Mouse (Mus musculus) MEL (cell line): ENCODE results near the gene Nthl1. TPM values are rescaled to one million over a fixed set of nuclear protein-coding genes. Genes with fewer than 3 reads are reported as not detected.

ENCODE experiments used
- DNase-seq: peaks from one replicate; pipeline ENCODE4 v3.0.0; 2011; ENCODE audit warnings: low read depth, low spot score
- H3K27ac ChIP-seq: 2 replicates; pipeline ENCODE4 v1.5.1; 2012; ENCODE audit warnings: low read depth, mild to moderate bottlenecking, control low read depth, low read length, moderate library complexity; ENCODE audit not compliant: control insufficient read depth
- H3K27me3 ChIP-seq, 2 experiments: fragments of 150-350 bp in 1 of 2; sonication (generic) in 1 of 2; 2 replicates each; pipeline ENCODE4 v1.6.1; 2012; ENCODE audit warnings: low read length in 2 of 2, mild to moderate bottlenecking in 2 of 2, improper control_type of control experiment in 1 of 2, moderate library complexity in 1 of 2; ENCODE audit not compliant: insufficient read depth in 2 of 2, control insufficient read depth in 1 of 2
- H3K36me3 ChIP-seq, 2 experiments: 2 replicates each; pipeline ENCODE4 v1.6.1; 2012 to 2014; ENCODE audit warnings: low read length in 2 of 2, improper control_type of control experiment in 1 of 2, inconsistent platforms in 1 of 2, mild to moderate bottlenecking in 1 of 2; ENCODE audit not compliant: insufficient read depth in 2 of 2, control insufficient read depth in 1 of 2
- H3K4me1 ChIP-seq, 2 experiments: fragments of 150-350 bp in 1 of 2; sonication (generic) in 1 of 2; 2 replicates each; pipeline ENCODE4 v1.6.1; 2012; ENCODE audit warnings: low read length in 2 of 2, improper control_type of control experiment in 1 of 2, mild to moderate bottlenecking in 1 of 2; ENCODE audit not compliant: insufficient read depth in 2 of 2, control insufficient read depth in 1 of 2
- H3K4me3 ChIP-seq, 2 experiments: fragments of 150-350 bp in 1 of 2; sonication (generic) in 1 of 2; 2 replicates each; pipeline ENCODE4 v1.5.1; 2012; ENCODE audit warnings: low read depth in 2 of 2, low read length in 2 of 2, mild to moderate bottlenecking in 2 of 2, moderate library complexity in 2 of 2, control low read depth in 1 of 2, improper control_type of control experiment in 1 of 2; ENCODE audit not compliant: control insufficient read depth in 1 of 2, insufficient read depth in 1 of 2
- H3K79me2 ChIP-seq: 2 replicates; pipeline ENCODE4 v1.6.1; 2012; ENCODE audit warnings: mild to moderate bottlenecking, low read length, moderate library complexity; ENCODE audit not compliant: control insufficient read depth, poor library complexity, insufficient read depth
- H3K9ac ChIP-seq: 2 replicates; pipeline ENCODE4 v1.6.1; 2012; ENCODE audit warnings: low read depth, mild to moderate bottlenecking, control low read depth, low read length, moderate library complexity; ENCODE audit not compliant: control insufficient read depth, poor library complexity, severe bottlenecking
- H3K9me3 ChIP-seq: fragments of 150-350 bp; sonication (generic); replicated peaks from 2 replicates; pipeline ENCODE4 v1.6.1; 2012; ENCODE audit warnings: mild to moderate bottlenecking, low read length, improper control_type of control experiment, moderate library complexity; ENCODE audit not compliant: insufficient read depth
- BHLHE40 ChIP-seq: IDR thresholded peaks from 2 replicates; pipeline ENCODE4 v1.6.1; 2012; ENCODE audit warnings: low read depth, mild to moderate bottlenecking, inconsistent platforms, low read length, improper control_type of control experiment, borderline replicate concordance
- CHD1 ChIP-seq: IDR thresholded peaks from 2 replicates; pipeline ENCODE4 v1.6.1; 2012; ENCODE audit warnings: low read depth, mild to moderate bottlenecking, inconsistent platforms, low read length, improper control_type of control experiment
- CHD2 ChIP-seq: IDR thresholded peaks from 2 replicates; pipeline ENCODE4 v1.6.1; 2011; ENCODE audit warnings: low read length, improper control_type of control experiment
- CTCF ChIP-seq, 3 experiments: IDR thresholded peaks in 2 of 3; conservative IDR thresholded peaks in 1 of 3; 2 replicates each; pipeline ENCODE4 v1.5.1; 2011 to 2012; ENCODE audit warnings: low read length in 3 of 3, low read depth in 2 of 3, mild to moderate bottlenecking in 2 of 3, improper control_type of control experiment in 1 of 3, inconsistent platforms in 1 of 3, mixed read lengths in 1 of 3, moderate library complexity in 1 of 3; ENCODE audit not compliant: control insufficient read depth in 1 of 3, insufficient read depth in 1 of 3, poor library complexity in 1 of 3, severe bottlenecking in 1 of 3
- ELF1 ChIP-seq: IDR thresholded peaks from 2 replicates; pipeline ENCODE4 v1.6.1; 2014; ENCODE audit warnings: low read depth, mild to moderate bottlenecking, inconsistent platforms, low read length, improper control_type of control experiment, moderate library complexity
- EP300 ChIP-seq, 2 experiments: IDR thresholded peaks; 2 replicates each; pipeline ENCODE4 v1.6.1; 2011; ENCODE audit warnings: improper control_type of control experiment in 2 of 2, low read length in 2 of 2, low read depth in 1 of 2, mild to moderate bottlenecking in 1 of 2
- ETS1 ChIP-seq: IDR thresholded peaks from 2 replicates; pipeline ENCODE4 v1.6.1; 2012; ENCODE audit warnings: low read depth, mild to moderate bottlenecking, inconsistent platforms, low read length, improper control_type of control experiment, moderate library complexity
- GABPA ChIP-seq: IDR thresholded peaks from 2 replicates; pipeline ENCODE4 v1.6.1; 2012; ENCODE audit warnings: low read depth, mild to moderate bottlenecking, inconsistent platforms, low read length, improper control_type of control experiment, moderate library complexity
- HCFC1 ChIP-seq: IDR thresholded peaks from 2 replicates; pipeline ENCODE4 v1.6.1; 2012; ENCODE audit warnings: low read depth, mild to moderate bottlenecking, inconsistent platforms, low read length, improper control_type of control experiment, moderate library complexity
- JUND ChIP-seq: IDR thresholded peaks from 2 replicates; pipeline ENCODE4 v1.6.1; 2011; ENCODE audit warnings: low read depth, mild to moderate bottlenecking, improper control_type of control experiment, low read length
- KAT2A ChIP-seq: conservative IDR thresholded peaks from 2 replicates; pipeline ENCODE4 v1.6.1; 2012; ENCODE audit warnings: low read depth, low read length, improper control_type of control experiment, inconsistent platforms
- MAFK ChIP-seq: IDR thresholded peaks from 2 replicates; pipeline ENCODE4 v1.6.1; 2011; ENCODE audit warnings: low read depth, mild to moderate bottlenecking, low read length, improper control_type of control experiment, borderline replicate concordance
- MAX ChIP-seq: IDR thresholded peaks from 2 replicates; pipeline ENCODE4 v1.6.1; 2011; ENCODE audit warnings: low read length, improper control_type of control experiment
- MAZ ChIP-seq: IDR thresholded peaks from 2 replicates; pipeline ENCODE4 v1.6.1; 2012; ENCODE audit warnings: low read depth, mild to moderate bottlenecking, inconsistent platforms, low read length, improper control_type of control experiment
- MEF2A ChIP-seq: IDR thresholded peaks from 2 replicates; pipeline ENCODE4 v1.6.1; 2014; ENCODE audit warnings: low read depth, mild to moderate bottlenecking, inconsistent platforms, low read length, improper control_type of control experiment; ENCODE audit not compliant: poor library complexity, insufficient replicate concordance, severe bottlenecking; ENCODE audit errors: extremely low read depth
- MXI1 ChIP-seq: IDR thresholded peaks from 2 replicates; pipeline ENCODE4 v1.6.1; 2011; ENCODE audit warnings: mild to moderate bottlenecking, low read depth, low read length, improper control_type of control experiment
- MYB ChIP-seq: IDR thresholded peaks from 2 replicates; pipeline ENCODE4 v1.6.1; 2011; ENCODE audit warnings: mild to moderate bottlenecking, low read depth, low read length, improper control_type of control experiment
- MYC ChIP-seq: IDR thresholded peaks from 2 replicates; pipeline ENCODE4 v1.6.1; 2011; ENCODE audit warnings: low read depth, mild to moderate bottlenecking, low read length, improper control_type of control experiment, moderate library complexity
- NELFE ChIP-seq: IDR thresholded peaks from 2 replicates; pipeline ENCODE4 v1.6.1; 2011; ENCODE audit warnings: low read depth, low read length, improper control_type of control experiment
- NRF1 ChIP-seq: IDR thresholded peaks from 2 replicates; pipeline ENCODE4 v1.6.1; 2014; ENCODE audit warnings: low read depth, mild to moderate bottlenecking, inconsistent platforms, low read length, improper control_type of control experiment, moderate library complexity; ENCODE audit not compliant: poor library complexity, insufficient read depth, severe bottlenecking
- POLR2A ChIP-seq, 2 experiments: IDR thresholded peaks; 2 replicates each; pipeline ENCODE4 v1.6.1; 2011 to 2012; ENCODE audit warnings: low read length in 2 of 2, mild to moderate bottlenecking in 2 of 2, control low read depth in 1 of 2, improper control_type of control experiment in 1 of 2, low read depth in 1 of 2, moderate library complexity in 1 of 2; ENCODE audit not compliant: control insufficient read depth in 1 of 2, insufficient read depth in 1 of 2, poor library complexity in 1 of 2
- POLR2AphosphoS2 ChIP-seq: IDR thresholded peaks from 2 replicates; pipeline ENCODE4 v1.6.1; 2011; ENCODE audit warnings: low read length, improper control_type of control experiment
- POLR2AphosphoS5 ChIP-seq: IDR thresholded peaks from 2 replicates; pipeline ENCODE4 v1.6.1; 2012; ENCODE audit warnings: low read depth, borderline replicate concordance, mild to moderate bottlenecking, inconsistent platforms, low read length, moderate library complexity, mixed read lengths
- RCOR1 ChIP-seq: IDR thresholded peaks from 2 replicates; pipeline ENCODE4 v1.6.1; 2012; ENCODE audit warnings: low read depth, mild to moderate bottlenecking, inconsistent platforms, low read length, improper control_type of control experiment
- SIN3A ChIP-seq: IDR thresholded peaks from 2 replicates; pipeline ENCODE4 v1.6.1; 2012; ENCODE audit warnings: low read length, improper control_type of control experiment, inconsistent platforms
- SMC3 ChIP-seq: IDR thresholded peaks from 2 replicates; pipeline ENCODE4 v1.6.1; 2011; ENCODE audit warnings: low read depth, low read length, improper control_type of control experiment
- TAL1 ChIP-seq: IDR thresholded peaks from 2 replicates; pipeline ENCODE4 v1.6.1; 2012; ENCODE audit warnings: mild to moderate bottlenecking, inconsistent platforms, low read length, moderate library complexity, mixed read lengths
- TBP ChIP-seq: IDR thresholded peaks from 2 replicates; pipeline ENCODE4 v1.8.0; 2011; ENCODE audit warnings: low read depth, low read length, improper control_type of control experiment
- TCF12 ChIP-seq: IDR thresholded peaks from 2 replicates; pipeline ENCODE4 v1.6.1; 2014; ENCODE audit warnings: low read depth, mild to moderate bottlenecking, inconsistent platforms, low read length, improper control_type of control experiment, moderate library complexity
- UBTF ChIP-seq: IDR thresholded peaks from 2 replicates; pipeline ENCODE4 v1.6.1; 2012; ENCODE audit warnings: low read depth, mild to moderate bottlenecking, inconsistent platforms, low read length, improper control_type of control experiment, moderate library complexity, borderline replicate concordance; ENCODE audit not compliant: insufficient read depth
- USF1 ChIP-seq: IDR thresholded peaks from 2 replicates; pipeline ENCODE4 v1.6.1; 2014; ENCODE audit warnings: low read depth, mild to moderate bottlenecking, inconsistent platforms, low read length, improper control_type of control experiment, moderate library complexity
- USF2 ChIP-seq, 2 experiments: IDR thresholded peaks; 2 replicates each; pipeline ENCODE4 v1.6.1; 2011 to 2012; ENCODE audit warnings: improper control_type of control experiment in 2 of 2, low read length in 2 of 2, borderline replicate concordance in 1 of 2, inconsistent platforms in 1 of 2, low read depth in 1 of 2, mild to moderate bottlenecking in 1 of 2; ENCODE audit not compliant: insufficient read depth in 1 of 2
- ZC3H11A ChIP-seq: IDR thresholded peaks from 2 replicates; pipeline ENCODE4 v1.6.1; 2012; ENCODE audit warnings: low read depth, mild to moderate bottlenecking, inconsistent platforms, low read length, improper control_type of control experiment
- ZKSCAN1 ChIP-seq: IDR thresholded peaks from 2 replicates; pipeline ENCODE4 v1.6.1; 2012; ENCODE audit warnings: low read depth, mild to moderate bottlenecking, inconsistent platforms, low read length, improper control_type of control experiment, moderate library complexity
- ZMIZ1 ChIP-seq: IDR thresholded peaks from 2 replicates; pipeline ENCODE4 v1.6.1; 2012; ENCODE audit warnings: low read depth, mild to moderate bottlenecking, inconsistent platforms, low read length, improper control_type of control experiment, moderate library complexity
- ZNF384 ChIP-seq: IDR thresholded peaks from 2 replicates; pipeline ENCODE4 v1.6.1; 2012; ENCODE audit warnings: low read depth, mild to moderate bottlenecking, inconsistent platforms, low read length, improper control_type of control experiment
- polyA plus RNA-seq, 2 experiments: library from polyadenylated mRNA; stranded (reverse) in 1 of 2; unstranded in 1 of 2; fragments of >175 nt in 1 of 2; fragments of >200 nt in 1 of 2; gene quantifications; 2 replicates each; pipeline versions ENCODE4 v1.2.1 to v1.2.4; 2012; ENCODE audit warnings: low replicate concordance in 2 of 2, low read depth in 1 of 2; ENCODE audit not compliant: insufficient read length in 2 of 2, insufficient read depth in 1 of 2, missing spikeins in 1 of 2
- total RNA-seq: library from RNA; depleted of rRNA; stranded (reverse); fragments of 300-350 nt; gene quantifications from 2 replicates; pipeline ENCODE4 v1.2.3, GENCODE M21; 2012

Gene Nthl1
- total and polyA plus RNA-seq, 3 experiments: 31.4 to 262 (median 32.0) TPM

- TF ChIP-seq ZC3H11A (no peak), NELFE (no peak), NRF1 (no peak), TBP (no peak), CTCF (IDR thresholded peaks at IDR 0.05 in 2 of 3, conservative IDR thresholded peaks at IDR 0.05 in 1 of 3; ENCODE audit: control insufficient read depth in 1 of 3, insufficient read depth in 1 of 3, low read depth in 2 of 3, low read length in 3 of 3, poor library complexity in 1 of 3, severe bottlenecking in 1 of 3) (no peak), ZNF384 (no peak), ZMIZ1 (no peak; the same call in 1 of the 2 replicates), RCOR1 (no peak), JUND (no peak), EP300 (IDR thresholded peaks at IDR 0.05; ENCODE audit: low read depth in 1 of 2, low read length in 2 of 2) (no peak), USF1 (peak; percentile 26; the same call in 1 of the 2 replicates), MAZ (no peak), MYB (no peak), MAFK (no peak), GABPA (no peak), POLR2AphosphoS2 (no peak), MEF2A (no peak), CHD2 (no peak), MYC (0 out of 2 replicates have a peak, but pooled peaks have one; percentile 27), USF2 (IDR thresholded peaks at IDR 0.05; ENCODE audit: borderline replicate concordance in 1 of 2, insufficient read depth in 1 of 2, low read depth in 1 of 2, low read length in 2 of 2) (no peak), ETS1 (peak; percentile 50), SMC3 (no peak), POLR2AphosphoS5 (no peak), TAL1 (no peak), CHD1 (no peak), ZKSCAN1 (peak; percentile 93), TCF12 (no peak), UBTF (no peak), MAX (no peak), ELF1 (no peak), POLR2A (IDR thresholded peaks at IDR 0.05; ENCODE audit: control insufficient read depth in 1 of 2, insufficient read depth in 1 of 2, low read depth in 1 of 2, low read length in 2 of 2, poor library complexity in 1 of 2) (peak in 1 of 2 experiments; percentile 6; a peak in 2 of 4 replicates), HCFC1 (no peak), MXI1 (peak; percentile 83), BHLHE40 (no peak), SIN3A (no peak; the same call in 1 of the 2 replicates), KAT2A (no peak)
- Histone ChIP-seq H3K4me3 (peak overlapping the region; percentile 70 to 72), H3K9ac (peak overlapping the region; percentile 72), H3K36me3 (peaks cover 3 to 5% of the 10 kb centered on the region in 2 experiments; a peak in 3 of 4 replicates), H3K27me3 (no peaks in the 10 kb centered on the region), H3K9me3 (no peaks in the 10 kb centered on the region), H3K27ac (peak overlapping the region; percentile 73), H3K4me1 (peaks cover 9 to 11% of the 10 kb centered on the region in 2 experiments), H3K79me2 (peaks cover 8% of the 10 kb centered on the region)
- DNase-seq: peak; percentile 75
Observed at GRCm38 (mm10) chr17:24632813-24633449, 451 bp downstream of the Nthl1 start.
